Mouse (Mus musculus): ENCODE measurements around the gene Fam198b. TPM values are rescaled to one million over a fixed set of nuclear protein-coding genes. Genes with fewer than 3 reads are reported as not detected.

The Fam198b gene
- total RNA-seq, 1 experiment from 2014 or later: not detected

GRCm38 (mm10) chr3:79881645-79882044 is 2.7 kb upstream of the Fam198b start:
- no peak for ATAC-seq (replicated peaks; ENCODE audit: insufficient number of reproducible peaks, low FRiP score, low TSS enrichment, poor library complexity, severe bottlenecking)

DNA sequence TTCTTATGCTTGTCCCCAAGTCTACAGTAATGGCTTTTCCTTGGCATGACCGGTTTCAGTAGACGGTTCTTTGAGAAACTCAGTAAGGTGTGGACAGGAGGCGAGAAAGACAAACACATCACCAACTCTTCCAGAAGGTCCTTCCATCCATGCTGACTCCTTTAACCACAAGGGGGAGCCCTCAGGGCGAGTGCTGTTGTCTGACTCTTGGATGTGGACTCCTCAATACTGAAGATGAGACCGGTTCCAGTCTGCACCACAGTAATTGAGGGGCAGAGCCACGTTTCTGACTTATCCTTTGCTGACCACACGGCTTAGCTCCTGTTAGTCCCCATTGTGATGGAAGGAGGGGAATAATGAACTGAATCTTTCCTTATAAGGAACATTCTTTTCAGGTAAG is 1.2 kb upstream of the Fam198b start:
- ATAC-seq (replicated peaks; ENCODE audit: insufficient number of reproducible peaks, low FRiP score, low TSS enrichment, poor library complexity, severe bottlenecking): no peak

GRCm38 (mm10) chr3:79884761-79885189 is 442 bp downstream of the Fam198b start:
- ATAC-seq (replicated peaks; ENCODE audit: insufficient number of reproducible peaks, low FRiP score, low TSS enrichment, poor library complexity, severe bottlenecking): no peak

DNA sequence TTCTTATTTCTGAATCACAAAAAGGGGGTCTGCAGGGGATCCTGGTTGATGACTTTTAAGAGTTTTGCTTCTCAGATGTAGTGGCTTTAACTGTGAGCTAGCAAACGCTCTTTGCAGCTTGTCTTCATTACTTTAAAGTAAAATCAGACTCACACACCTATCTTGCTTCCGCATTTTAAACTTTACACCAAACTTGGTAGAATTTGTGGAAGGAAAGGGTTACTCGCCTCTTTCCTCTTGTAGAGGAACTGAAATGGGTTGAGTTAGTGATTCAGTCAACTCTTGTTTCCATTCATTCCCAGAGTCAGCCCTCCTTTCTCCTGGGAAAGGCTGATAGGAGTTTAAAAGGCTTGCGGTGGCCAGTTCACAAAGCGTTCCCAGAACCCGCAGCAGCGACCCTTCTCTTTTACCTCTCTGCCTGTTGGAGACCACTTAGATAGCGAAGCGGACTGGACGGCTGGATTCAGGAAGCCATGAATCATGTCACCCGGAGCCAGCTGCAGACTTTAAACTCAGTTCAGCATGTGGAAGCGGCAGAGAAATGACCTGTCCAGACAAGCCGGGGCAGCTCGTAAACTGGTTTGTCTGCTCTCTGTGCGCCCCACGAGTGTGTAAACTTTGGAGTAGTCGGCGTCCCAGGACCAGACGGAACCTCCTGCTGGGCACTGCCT is 1.5 kb downstream of the Fam198b start:
- ATAC-seq (replicated peaks; ENCODE audit: insufficient number of reproducible peaks, low FRiP score, low TSS enrichment, poor library complexity, severe bottlenecking): 0 out of 2 replicates have a peak, but pooled peaks have one; percentile 6

DNA sequence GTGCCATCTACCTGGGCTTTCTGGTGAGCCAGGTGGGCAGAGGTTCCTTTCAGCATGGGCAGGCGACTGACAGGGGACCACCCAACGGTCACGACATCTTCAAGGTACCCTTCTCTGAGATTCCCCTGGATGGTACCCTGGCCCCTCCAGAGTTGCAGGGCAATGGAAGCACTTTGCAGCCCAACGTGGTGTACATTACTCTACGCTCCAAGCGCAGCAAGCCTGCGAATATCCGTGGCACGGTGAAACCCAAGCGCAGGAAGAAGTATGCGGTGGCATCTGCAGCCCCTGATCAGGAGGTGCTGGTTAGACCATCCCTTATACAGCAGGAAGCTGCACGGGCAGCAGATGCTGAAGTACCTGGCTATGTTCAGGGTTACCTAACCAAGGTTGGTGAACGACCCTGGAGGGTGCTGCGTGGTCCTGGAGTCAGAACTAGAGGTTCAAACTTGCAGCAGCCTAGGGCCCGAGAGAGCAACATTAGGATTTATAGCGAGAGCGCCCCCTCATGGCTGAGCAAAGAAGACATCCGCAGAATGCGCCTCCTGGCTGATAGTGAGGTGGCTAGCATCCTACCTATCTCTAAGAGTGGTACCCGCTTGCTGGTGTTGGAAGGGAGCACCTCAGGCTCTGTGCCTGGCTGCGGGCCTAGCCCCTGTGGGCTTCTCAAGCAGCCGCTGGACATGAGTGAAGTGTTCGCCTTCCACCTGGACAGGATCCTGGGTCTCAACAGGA is 2.2 kb downstream of the Fam198b start:
- peak; percentile 34; the same call in 1 of the 2 replicates for ATAC-seq (replicated peaks; ENCODE audit: insufficient number of reproducible peaks, low FRiP score, low TSS enrichment, poor library complexity, severe bottlenecking)

- ATAC-seq (replicated peaks; ENCODE audit: insufficient number of reproducible peaks, low FRiP score, low TSS enrichment, poor library complexity, severe bottlenecking): no peak
These were observed 3.0 kb downstream of the Fam198b start for GRCm38 (mm10) chr3:79887161-79887855.

DNA sequence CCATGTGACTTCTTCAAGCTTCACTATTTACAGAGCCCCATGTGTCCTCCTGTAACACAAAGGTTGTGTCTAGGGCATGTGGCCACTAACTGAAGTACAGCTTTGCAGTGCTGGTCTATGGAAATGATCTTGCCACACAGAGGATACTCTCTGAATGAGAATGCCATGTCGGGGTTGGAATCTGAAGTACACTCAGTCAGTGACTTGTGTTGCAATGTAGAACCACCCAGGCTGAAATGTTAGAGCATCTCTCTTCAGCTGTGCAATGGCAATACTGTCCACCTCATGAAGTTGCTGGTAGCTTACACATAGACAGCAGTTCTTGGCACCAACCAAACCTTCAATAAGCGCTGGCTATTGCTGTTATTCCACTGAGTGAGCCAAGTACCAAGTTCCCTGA is 3.6 kb downstream of the Fam198b start:
- no peak for ATAC-seq (replicated peaks; ENCODE audit: insufficient number of reproducible peaks, low FRiP score, low TSS enrichment, poor library complexity, severe bottlenecking)

GRCm38 (mm10) chr3:79897534-79898370 is 13.4 kb downstream of the Fam198b start:
- no peak for ATAC-seq (replicated peaks; ENCODE audit: insufficient number of reproducible peaks, low FRiP score, low TSS enrichment, poor library complexity, severe bottlenecking)

DNA sequence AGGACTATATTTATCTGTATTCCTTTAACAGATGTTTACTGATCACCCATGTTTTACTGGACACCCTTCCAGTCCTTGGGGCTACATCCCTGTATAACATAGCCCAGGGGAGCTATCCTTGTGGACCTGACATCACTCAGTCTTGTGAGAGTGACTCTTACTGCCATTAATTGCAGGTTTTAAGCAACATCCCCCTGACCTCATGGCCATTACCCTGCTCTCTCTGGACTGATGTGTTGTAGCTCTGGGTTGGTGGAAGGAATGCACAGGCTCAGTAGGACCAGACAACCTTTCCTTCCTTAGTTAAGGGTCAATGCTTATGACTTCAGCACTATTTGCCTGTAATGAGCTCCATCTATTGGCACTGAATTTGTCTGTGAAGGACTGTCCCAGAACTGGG is 14.2 kb downstream of the Fam198b start:
- no peak for ATAC-seq (replicated peaks; ENCODE audit: insufficient number of reproducible peaks, low FRiP score, low TSS enrichment, poor library complexity, severe bottlenecking)

DNA sequence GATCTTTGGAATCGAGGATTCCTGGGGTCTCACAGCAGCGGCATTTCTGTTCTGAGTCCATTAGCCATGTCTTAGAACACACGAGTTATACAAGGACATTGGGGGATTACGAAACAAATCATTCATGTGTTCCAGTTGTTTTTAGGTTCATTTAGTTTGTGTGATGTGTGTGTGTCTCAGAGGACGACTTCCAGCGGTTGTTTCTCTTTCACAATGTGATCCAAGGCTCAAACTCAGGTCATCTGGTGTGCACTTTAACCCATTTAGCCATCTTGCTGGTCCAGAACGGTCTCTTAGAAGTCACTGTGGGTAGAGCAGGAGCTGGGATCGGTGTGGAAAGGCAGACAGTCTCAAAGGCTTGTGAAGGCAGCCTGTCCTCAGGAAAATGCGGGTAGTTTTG is 15.6 kb downstream of the Fam198b start:
- ATAC-seq (replicated peaks; ENCODE audit: insufficient number of reproducible peaks, low FRiP score, low TSS enrichment, poor library complexity, severe bottlenecking): no peak

GRCm38 (mm10) chr3:79900502-79900901 is 16.2 kb downstream of the Fam198b start:
- ATAC-seq (replicated peaks; ENCODE audit: insufficient number of reproducible peaks, low FRiP score, low TSS enrichment, poor library complexity, severe bottlenecking): no peak

DNA sequence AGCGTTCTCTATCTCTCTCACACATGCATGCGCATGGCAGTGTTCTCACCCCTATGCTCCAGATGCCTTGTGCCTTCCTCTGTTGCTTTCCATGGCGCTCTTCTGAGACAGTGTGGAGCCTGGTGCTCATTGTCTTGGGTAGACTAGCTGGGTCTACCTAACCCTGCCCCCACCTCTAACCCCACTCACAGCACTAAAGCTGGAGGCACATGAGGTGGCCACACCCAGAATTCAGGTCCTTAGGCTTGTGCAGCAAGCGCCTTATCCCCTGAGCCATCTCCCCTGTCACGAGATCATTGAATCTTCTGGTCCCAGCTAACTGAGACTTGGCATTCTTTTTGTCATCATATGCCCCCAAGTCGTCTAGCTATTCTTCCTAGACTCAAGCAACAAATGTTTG is 17.0 kb downstream of the Fam198b start:
- no peak for ATAC-seq (replicated peaks; ENCODE audit: insufficient number of reproducible peaks, low FRiP score, low TSS enrichment, poor library complexity, severe bottlenecking)

DNA sequence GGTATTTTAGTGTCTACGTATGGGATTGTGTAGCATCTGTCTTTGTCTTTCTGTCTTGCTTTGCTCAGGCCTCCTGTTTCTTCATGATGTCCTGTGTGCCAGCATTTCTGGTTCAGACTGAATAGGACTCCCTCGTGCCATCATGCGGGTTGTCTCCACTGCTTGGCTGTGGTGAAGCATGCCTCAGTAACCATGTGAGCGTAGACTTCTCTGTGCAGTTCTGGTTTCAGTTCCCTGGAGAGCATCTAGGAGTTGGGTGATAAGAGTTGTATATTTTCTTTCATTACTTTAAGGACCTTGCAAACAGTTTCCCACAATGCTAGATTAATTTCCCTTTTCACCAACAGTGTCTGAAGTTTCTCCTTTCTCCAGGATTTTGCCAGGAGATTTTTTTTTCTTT is 17.4 kb downstream of the Fam198b start:
- no peak for ATAC-seq (replicated peaks; ENCODE audit: insufficient number of reproducible peaks, low FRiP score, low TSS enrichment, poor library complexity, severe bottlenecking)

DNA sequence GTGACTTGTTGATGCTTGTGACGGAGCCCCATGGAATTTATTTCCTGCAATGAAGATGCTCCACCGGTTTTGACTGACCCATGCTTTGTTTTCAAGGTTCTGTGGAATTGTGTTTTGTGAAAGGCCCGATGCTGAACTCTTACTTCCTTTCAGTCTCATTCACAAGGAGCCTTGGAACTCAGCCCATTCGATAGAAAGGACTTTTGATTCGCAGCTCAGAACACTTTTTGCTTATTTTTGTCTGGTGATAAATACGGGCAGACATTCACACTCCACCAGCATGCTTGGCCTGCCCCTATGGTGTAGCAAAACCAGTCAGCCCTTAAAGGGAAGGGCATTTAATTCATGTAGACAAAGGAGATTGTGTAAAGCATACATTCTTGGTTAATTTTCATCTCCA is 19.5 kb downstream of the Fam198b start:
- no peak for ATAC-seq (replicated peaks; ENCODE audit: insufficient number of reproducible peaks, low FRiP score, low TSS enrichment, poor library complexity, severe bottlenecking)

DNA sequence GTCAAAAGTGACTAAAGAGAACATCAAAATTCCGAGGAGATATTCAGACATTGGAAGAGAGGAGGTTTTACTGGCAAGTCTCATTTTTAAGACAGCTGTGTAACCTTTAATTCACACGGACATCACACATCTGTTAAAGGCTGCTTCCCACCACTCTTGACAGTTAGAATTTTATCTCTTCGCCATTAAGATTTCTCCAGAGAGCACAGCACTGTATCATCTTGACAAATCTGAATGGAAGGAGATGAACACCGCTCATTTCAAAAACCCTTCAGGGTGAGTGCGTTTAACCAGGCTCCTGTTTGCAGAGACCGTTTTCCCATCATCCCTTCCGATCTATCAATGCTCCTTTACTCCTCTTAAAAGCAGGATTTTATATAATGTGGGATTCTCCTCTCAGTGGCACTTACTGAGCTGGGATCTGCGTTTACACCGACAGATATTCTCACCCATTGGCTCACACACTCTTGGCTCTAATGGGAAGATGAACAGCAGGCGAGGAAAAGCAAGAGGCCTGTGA is 20.0 kb downstream of the Fam198b start:
- no peak for ATAC-seq (replicated peaks; ENCODE audit: insufficient number of reproducible peaks, low FRiP score, low TSS enrichment, poor library complexity, severe bottlenecking)

DNA sequence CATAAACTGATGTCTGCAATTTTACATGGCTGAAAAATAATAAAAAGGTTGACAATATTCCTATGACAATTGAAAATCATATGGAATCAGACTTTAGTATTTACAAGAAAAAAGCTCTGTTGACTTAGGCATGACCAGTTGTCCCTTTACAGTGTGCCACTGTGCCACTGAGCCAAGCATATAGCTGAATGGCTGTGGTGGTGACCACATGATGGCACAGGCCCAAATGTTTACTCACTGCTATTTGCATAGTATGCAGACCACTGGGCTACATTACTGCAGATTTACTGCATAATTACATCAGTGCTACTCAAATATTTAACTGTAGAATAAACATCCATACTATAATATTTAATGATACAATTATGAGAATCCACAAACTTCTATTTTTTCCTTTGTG is 21.1 kb downstream of the Fam198b start:
- no peak for ATAC-seq (replicated peaks; ENCODE audit: insufficient number of reproducible peaks, low FRiP score, low TSS enrichment, poor library complexity, severe bottlenecking)

DNA sequence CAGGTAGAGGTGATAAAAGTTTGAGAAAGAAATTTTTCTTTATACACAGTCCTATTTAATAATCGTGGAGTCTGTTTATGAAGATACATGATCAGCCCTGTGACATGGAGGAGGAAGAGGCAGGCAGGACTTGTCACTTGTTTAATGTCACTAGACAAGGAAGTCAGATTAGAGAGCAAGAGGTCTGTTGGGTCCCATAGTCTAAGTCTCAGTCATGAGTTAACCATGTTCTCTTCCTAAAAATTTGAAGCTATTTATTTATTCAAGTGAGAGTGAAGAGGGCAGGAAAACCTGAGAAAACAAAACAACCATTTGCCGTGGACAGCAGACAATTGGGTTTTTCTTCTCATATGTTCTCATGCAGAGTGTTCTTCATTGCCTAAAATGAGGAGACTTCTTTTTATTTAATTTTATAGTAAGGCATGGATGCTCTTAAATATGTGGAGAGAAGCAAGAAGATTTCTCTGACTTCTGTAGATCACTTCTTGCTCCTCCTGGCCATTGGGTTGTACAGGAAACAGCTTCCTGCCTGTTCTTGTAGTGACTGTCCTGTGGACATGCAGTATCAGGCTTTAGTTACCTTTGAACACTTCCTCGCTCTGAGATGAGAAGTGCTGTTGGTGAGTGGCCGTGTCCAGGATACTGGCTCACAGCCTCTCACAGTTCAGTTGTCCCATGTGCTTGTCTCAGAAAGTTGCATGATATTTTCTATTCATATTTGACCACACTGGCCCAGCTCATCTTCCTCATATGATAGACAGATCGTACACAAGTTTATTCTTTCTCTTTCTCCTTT is 22.1 kb downstream of the Fam198b start:
- no peak for ATAC-seq (replicated peaks; ENCODE audit: insufficient number of reproducible peaks, low FRiP score, low TSS enrichment, poor library complexity, severe bottlenecking)

DNA sequence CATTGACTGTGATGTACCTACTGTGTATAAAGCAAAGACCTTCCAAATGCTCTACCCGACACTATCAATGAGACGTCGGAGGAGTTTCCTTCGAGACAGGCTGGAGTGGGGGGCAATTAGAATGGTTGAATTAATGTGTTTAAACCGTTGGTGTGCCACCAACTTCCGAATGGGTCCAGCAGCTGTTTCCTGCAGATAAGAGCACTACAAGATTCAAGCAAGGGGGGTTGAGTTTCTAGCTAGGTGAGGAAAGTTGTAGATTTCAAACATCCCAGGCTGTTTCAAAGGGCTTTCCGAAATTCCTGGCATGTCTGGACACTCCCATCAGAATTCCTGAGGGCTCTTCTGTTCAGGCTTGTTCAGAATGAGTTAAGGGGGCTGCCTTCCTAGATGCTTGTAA is 22.9 kb downstream of the Fam198b start:
- no peak for ATAC-seq (replicated peaks; ENCODE audit: insufficient number of reproducible peaks, low FRiP score, low TSS enrichment, poor library complexity, severe bottlenecking)

Data from monocyte, adult 5-6 weeks (primary cell).